Mouse (Mus musculus): ENCODE measurements around the gene Clasrp.

Clasrp gene

DNA sequence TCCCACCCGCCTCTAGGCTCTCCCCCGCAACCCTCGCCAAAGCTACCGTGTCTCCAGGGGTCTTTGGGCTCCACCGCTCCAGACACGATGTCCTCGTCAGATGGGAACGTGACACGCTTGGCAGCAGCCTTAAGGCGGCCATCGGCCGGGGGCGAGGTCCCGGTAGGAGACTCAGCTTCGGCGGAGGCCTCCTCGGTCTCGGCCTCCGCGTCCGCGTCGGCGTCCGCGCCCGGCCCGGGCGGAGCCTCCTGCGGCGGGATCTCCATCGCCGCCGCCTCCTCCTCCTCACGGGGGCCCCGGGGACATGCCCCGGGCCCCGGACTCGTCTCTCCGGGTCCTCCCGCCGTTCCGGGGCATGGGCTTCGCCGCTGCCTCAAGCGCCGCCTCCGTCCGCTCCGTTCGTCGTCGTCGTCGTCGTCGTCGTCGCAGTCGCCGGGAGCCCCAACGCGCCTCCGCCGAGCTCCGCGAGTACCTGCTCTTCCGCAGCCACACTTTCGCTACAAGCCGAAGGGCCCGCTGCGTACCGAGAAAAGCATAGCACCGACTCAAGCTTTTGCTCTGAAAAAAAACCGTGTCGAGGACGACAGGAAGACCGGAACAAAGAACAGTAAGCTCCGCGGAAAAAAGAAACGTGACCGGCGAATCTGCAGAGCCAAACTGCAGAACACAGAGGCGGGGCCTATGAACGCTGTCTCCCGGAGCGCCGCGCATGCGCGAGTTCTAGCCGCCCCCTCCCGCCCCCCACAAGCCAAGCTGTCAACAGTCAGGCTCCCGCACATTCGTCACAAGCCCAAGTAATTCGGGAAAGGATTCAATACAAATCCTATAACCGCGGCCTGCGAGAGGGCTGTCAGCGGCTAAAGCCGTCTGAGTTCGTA is 42.3 kb downstream of the Clasrp start:
- DNase-seq, result peak; percentile 90 to 93

DNA sequence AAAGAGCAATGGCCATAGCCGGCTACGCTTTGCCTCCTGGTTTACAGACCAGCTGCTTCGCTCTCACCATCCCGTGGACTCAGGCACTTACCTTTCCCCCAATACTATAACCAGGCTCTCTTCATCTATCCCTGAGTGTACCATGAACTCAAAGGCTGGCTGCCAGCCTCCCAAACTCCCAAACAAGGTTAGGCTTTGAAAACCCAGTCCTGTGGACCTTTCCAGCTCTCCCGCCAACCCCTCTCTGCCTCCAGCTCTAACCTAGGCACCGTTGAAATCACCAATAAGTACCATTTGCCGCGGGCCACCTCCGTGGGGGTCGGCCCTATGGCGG is 42.9 kb downstream of the Clasrp start:
- peak in 1 of 2 experiments; percentile 19 for DNase-seq

DNA sequence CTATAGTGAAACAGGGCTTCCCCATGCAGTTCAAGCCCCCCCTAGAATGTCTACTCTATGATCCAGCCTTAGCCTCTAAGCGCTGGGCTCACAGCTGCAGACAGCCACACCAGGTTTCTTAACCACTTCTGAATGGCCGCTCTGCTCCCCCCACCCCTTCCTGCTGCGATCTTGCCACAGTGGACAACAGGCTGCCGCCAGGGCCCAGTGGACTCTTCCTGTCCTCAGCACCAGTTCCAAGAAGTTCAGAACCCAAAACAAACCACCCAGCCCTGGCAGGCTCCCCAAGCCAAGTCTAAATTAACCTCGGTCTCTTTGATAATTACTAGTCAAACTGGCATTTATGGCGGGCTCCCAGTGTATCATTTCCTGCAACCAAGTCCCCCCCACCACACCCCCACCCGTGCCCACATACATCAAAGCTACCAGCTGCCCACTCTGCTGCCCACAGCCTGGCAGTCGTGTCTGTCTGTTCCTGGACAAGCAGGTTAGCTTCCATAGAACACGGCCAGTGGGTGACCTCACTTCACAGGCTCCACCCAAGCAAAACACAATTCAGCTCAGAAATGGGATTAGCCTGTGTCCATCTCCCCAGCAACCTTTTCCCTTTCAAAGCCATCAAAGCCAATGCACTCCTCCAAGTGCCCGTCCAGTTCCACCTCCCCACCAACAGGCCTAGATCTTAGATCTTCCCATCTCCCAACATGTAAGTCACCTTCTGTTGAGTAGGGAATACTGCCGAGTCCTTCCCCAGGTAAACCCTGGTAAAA is 43.6 kb downstream of the Clasrp start:
- DNase-seq, result no peak

DNA sequence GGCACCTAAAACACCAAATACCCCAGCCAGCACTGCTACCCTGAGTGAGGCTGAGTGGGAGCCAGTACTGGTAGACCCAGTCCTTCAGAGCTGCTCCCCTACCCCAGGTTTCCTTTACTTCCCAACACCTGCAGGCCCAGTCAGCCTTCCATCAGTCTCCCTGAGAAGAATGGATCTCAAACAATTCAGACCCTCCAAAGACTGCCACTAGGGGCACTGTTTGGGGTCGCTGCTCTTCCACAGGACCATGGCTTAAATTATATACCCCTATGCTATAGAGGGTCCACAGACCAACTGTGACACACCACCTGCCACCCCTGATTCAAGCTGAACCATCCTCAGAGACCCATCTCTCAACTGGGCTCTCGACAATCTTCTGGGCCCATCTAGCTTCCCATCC is 45.3 kb downstream of the Clasrp start:
- DNase-seq, result peak; percentile 53 to 56

DNA sequence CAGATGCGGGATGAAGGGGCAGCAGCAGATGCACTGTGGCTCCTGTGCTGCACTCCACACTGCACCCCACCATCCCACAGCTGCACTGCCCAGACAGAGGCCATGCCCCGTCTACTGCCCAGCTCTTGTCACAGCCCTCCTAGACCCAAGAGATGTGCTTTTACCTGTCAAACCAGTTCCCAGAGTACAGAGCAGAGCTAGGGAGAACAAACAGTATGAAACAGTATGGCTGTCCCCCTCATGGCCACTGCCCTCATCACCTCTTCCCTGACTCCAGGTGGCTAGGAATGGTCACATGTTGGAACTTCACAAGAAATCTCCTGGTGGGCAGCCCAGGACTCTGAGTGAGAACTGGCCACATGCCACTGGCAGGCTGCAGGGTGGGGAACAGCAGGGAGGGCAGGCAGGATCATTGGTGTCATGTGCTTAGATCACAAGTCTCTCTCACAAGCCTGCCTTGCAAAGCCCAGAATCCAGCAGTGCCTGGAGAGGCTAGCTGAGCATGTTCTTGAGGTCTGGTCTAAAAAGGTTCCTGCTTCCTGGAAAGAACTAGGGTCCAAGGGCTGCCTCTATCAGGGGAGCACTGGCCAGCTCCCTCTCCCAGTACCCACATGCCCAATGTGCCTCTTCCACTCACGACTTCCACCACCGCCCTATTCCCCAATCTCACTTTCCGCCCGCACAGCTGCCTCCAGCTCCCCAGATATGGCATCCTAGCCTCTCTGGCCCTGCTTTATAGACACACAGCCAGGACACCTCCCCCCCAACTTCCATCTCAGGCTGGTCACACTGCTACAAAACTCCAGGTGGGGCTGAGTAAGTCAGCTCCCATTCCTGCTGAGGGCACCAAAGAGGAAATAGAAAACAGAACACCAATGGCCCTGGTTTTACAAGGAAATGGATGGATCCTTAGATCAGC is 46.0 kb downstream of the Clasrp start:
- no peak for DNase-seq

DNA sequence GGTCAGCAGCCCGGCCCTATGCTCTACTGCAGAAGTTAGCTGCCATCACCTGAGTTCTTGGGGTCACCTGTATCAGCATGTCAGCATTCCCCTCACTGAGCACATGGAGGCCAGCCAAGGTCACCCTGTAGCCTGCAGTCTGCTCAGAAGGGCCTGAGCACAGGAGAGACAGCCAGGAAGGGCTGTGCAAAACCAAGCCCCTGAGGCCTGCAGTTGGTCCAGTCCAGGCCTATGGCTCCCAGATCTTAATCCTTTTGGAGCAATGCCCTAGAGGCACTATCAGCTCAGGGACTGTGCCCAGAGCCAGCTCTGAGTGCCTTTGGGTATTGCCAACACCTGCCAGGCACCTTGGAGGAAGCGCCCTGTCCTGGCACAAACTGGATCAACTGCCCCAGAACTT is 47.2 kb downstream of the Clasrp start:
- no peak for DNase-seq

DNA sequence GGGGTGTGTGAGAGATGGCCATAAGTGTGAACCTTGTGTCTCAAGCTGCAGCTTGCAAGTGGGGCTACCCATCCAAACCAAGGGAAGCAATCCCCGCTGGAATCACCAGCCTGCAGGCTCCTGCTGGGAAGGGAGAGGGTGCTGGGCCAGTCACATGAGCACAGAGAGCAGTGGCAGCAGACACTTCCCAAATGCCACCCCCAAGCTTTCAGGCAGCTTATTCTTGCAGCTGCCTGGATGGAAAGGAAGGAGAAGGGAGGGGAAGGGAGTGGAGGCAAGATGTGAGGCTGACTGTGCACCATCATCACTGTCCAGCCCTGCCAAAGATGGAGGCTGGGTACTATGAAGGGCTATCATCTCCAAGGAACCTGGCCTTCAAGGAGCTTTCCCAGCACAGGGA is 50.1 kb downstream of the Clasrp start:
- no peak for DNase-seq

DNA sequence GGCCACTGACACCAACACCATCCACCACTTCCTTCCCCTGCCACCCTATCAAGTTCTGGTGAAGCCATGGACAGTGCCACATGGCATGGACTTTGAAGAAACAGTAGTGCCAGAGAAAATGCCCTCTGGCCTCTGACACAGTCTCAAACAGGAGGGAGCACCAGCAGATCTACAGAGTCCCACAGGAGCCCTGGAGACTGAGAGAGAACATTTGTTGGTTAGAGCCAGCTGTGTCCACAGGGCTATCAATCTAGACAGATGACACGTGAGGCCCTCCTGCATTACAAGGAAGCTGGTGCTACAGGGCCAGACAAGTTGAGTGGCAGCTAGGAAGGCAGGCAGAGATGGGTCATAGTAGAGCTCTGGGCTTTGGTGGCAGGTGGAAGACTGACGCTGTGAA is 51.8 kb downstream of the Clasrp start:
- DNase-seq, result no peak

DNA sequence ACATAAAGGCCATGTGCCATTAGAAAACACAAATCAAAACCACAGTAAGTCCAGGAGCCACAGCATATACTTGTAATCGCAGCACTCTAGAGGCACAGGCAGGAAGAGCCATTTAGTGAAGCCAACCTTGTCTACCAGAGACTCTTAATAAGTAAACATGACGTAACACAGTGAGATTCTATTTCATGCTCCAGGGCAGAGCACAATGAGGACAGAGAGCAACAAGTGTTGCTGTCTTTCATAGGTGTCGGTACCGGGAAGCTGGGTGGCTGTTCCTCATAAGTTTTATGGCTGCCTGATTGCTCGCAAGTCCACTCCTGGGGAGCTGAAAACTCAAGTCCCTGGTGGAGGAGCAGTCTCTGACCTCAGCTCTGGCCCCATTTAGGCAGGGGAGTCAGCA is 52.7 kb downstream of the Clasrp start:
- no peak for DNase-seq

DNA sequence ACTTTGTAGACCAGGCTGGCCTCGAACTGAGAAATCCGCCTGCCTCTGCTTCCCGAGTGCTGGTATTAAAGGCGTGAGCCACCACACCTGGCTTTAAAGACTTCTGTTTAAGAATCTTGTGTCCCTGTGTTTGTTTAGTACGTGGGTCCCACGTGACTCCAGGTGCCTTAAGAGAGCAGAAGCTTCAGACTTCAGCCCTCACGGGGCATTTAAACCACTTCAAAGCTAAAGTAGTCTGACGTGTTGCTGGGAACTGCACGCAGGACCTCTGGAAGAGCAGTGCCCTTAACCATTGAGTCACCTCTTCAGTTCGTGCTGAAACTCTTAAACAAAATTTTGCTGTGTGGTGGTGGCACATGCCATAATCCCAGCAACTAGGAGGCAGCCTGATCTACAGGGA is 54.9 kb downstream of the Clasrp start:
- no peak for DNase-seq

DNA sequence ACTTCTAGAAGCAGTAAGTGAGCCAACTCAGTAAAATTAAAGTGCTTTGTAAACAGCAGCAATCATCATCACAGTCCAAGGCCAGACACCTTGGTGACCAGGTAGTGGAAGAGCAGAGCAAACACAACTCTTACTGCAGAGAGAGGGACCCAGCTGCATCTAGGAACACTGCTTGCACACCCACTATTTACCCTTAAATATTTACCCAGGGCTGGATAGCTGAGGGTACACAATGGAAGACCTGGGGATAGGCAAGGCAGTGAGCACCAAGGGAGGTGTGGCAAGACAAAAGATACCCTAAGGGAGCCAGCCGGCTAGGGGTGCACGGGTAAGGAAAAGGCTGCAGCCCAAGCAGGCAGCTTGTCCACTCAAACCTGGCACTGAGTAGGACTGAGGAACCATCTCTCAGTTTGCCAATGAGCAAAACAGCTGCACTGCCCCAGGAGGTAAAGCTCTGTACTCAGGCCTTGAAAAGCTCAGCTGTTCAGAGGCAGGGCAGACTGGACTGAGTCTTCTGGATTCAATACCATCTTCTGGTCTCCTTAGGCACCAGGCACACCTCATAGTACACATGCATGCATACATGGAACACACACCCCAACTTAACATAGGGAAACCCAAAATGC is 56.8 kb downstream of the Clasrp start:
- no peak for DNase-seq

DNA sequence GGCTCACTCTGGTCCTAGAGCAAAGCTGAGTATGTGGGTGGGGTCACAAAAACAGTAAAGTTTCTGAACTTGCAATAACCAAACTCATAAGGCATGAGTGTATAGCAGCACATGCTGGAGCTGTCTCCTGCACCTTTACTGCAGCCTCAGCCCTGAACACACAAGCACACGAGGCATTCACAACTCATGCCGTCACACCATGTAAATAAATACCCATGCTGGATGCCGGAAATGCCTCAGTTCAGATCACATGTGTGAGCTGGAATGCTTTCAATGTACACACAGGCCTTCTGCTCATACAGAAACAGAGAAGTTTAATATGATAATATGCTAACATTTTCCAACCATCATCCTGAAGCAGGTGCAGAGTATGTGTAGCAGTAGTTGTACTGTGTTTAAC is 58.3 kb downstream of the Clasrp start:
- DNase-seq, result no peak

DNA sequence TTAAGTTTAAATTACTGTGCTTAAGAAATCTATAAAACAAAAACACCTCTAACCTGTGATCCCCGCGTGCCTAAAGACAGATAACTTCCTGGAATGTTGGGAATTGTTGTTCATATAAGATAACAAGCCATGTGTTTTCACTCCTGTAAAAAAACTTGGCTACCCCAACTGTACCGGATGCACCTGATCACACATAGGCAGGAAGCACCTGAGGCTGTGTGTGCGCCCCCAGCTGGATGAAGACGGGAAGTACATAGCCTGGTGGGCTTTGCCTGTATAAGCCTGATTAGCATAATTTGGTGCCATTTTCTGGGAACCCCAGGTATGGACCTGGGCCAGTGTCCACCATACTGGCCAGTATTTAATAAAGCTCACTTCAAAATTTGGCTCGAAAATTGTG is 60.7 kb downstream of the Clasrp start:
- DNase-seq, result peak; percentile 74 to 76

DNA sequence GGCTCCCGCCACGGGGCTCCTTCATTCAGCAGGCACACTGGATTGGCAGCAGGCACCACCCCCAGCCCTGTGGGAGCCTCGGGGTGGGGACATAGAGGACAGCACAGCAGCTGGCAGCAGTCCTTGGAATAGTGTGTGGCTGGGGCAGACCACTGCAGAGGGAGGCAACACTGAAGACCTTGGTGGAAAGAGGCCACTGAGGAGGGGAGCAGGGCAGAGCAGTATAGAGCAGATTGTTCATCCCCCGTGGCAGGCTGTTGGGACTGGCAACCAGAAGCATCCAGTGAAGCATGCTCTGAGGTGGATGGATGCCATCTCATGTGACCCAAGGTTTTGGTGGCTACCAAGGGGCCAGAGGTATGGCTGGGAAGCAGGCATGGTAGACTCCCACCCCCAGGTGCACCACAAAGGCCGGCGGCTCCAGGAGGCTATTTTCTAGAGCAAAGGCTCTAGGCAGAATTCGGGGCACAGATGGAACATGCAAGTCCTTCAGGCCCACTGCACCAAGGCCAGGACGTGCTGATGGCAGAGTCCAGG is 62.1 kb downstream of the Clasrp start:
- no peak for DNase-seq

DNA sequence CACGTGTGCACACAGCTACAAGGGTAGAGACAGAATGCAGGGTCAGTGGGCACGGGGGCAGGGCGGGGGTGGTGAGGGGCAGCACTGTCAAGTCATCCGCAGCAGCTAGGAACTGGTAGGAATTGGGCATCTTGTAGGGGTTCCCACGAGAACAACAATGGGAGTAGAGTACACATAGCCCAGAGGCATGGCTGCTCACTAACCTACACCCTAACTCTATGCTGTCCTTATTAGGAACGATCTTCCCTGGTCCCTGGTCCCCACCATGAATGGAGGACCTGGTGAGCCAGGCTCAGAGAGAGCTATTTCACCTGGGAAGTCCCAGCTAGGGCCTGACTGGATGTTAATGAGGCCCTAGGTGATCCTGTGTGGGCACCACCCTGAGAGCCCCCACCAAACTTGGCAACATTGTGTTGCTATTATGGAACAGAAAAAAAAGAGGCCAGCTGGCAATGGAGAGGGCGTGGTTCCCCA is 62.6 kb downstream of the Clasrp start:
- no peak for DNase-seq

DNA sequence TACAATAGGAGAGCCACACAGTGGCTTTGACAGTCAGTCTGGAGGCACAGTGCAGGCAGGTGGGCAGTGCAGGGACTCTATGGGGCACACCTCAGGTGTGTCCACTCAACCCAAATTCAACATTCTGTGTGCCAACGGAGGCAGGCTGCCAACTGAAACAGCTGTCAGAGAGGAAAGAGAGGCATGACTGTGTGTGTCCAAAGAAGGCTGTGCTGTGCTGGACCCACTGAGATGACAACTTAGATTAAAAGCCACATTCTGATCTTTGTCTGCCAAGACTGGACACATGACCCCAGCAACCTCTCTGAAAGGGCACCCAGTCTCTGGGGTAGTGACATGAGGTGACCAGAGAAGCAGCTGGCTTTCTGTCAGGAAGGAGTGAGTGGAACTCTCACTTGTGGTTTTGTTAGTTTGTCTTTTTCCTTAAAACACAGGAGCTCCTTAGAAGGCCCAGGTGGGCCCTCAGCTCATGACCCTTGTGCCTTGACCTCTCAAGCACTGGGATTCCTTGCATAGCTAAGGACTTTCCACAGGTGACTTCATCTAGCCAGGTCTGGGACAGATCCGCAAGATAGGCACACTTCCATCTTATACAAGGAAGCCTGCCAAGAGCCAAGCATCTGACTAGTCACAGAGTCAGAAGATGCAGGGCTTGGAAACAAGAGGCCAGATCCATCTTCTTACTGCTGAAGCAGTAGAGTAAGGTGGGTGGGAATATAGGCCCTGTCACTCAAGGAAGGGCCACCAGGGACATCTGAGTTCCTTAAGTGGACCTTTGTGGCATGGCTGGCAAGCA is 63.3 kb downstream of the Clasrp start:
- no peak for DNase-seq

DNA sequence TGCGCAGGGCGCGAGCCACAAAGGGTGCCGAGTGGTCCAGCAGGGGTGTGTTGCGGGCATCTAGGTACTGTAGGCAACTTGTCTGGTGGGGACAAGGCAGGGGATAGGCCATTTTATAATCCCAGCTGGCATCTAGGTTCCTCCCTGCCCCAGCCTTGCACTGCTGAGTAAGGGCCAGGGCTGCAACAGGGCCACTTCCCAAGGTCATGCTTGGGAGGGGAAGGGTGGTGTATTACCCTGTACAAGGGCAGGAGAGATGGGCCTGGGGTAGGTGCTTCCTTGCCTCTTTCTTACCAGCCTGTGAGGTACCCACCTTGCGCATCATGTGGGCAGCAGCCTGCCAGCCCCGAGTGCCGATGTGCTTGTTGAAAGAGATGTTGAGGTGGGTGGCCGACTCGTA is 69.6 kb downstream of the Clasrp start:
- DNase-seq, result no peak

DNA sequence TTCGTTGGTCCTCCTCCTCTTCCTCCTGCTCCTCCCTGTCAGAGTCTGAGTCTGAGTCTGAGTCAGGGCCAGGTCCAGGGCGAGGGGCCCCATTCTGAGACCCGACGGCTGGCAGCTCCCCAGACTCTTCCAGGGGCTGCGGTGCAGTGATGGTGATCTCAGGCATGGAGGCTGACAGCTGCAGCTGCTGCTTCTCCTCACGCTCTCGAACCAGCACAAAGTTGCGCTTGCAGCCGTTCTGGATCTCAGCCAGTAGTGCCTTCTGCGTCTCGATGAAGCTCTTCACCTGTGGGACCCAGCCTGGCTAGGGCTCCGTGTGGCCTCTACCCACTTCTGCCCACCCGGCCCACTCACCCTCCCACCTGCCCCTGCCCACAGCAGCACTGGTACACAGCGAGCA is 72.0 kb downstream of the Clasrp start:
- DNase-seq, result no peak

DNA sequence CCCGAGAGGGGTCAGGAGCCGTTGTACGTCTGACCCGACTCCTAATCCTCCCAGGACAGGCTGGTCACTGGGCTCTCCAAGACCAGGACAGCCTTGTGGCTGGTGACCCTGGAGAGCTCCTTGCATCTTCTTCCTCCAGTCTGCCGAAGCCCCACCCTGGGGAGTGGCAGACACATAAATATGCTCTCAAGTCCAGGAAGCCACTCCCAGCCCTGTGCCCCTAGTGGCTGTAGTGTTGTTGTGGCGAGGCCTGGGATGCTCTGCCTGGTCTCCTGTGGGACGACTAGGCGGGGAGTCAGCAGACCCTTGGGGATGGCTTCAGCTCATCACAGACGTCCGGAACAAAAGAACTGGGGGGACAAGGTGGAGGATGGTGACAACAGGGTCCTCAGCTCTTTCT is 73.2 kb downstream of the Clasrp start:
- no peak for DNase-seq

All from B cell, adult 2 months (primary cell).